Comparison of ENCODE assay signal across 8 mouse cellular contexts in the genomic region with DNA sequence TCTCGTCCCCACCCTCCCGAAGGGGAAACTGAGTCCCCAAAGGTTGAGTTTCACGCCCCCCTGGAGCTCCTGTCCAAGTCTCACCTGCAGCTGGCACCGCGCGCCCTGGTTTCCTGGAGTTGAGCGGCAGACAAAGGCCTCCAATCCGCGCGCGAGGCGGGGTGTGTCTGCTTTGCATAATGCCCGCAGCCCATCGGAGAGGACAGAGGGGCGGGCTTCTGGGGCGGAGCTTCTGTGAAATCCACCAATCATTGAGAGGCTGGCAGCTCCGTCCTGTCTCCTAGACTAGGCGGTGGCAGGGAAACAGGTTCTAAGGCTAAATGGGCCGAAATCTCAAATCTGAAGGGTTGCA. TPM values are rescaled to one million over a fixed set of nuclear protein-coding genes. Genes with fewer than 3 reads are reported as not detected.
DNase-seq lines count a peak whose midpoint lies in the region; ATAC-seq lines count a peak whose summit lies in the region.

No protein-coding gene starts in this region.

- 0 out of 2 replicates have a peak, but pooled peaks cover 2% of the 10 kb centered on the region for H3K27me3 ChIP-seq in hindbrain, embryonic 15.5 days

- H3K4me2 ChIP-seq in hindbrain, embryonic 15.5 days: peak overlapping the region; percentile 97

- peak overlapping the region; percentile 55 for H3K9ac ChIP-seq in hindbrain, embryonic 15.5 days

- peak overlapping the region; percentile 51 for H3K4me3 ChIP-seq in hindbrain, embryonic 15.5 days

- WGBS in hindbrain, embryonic 15.5 days: 0% methylated on average over 19 of the region's 19 CpGs

- DNase-seq in gastrocnemius, adult 18-20 months (ENCODE audit: low spot score): peak; percentile 94
- peak; percentile 82 for DNase-seq in left cerebral cortex, adult 11 months (ENCODE audit: low spot score)
- DNase-seq in lung, postnatal 36 days: peak; percentile 98
- peak; percentile 98 for DNase-seq in retina, embryonic 14.5 days (ENCODE audit: low spot score)
- peak; percentile 96 to 97 for DNase-seq in thymus, postnatal 36 days

- no peaks in the 10 kb centered on the region for H3K9me3 ChIP-seq in hindbrain, embryonic 15.5 days

- no peaks in the 10 kb centered on the region for H3K36me3 ChIP-seq in hindbrain, embryonic 15.5 days

- peak overlapping the region; percentile 63; the same call in 1 of the 2 replicates for H3K27ac ChIP-seq in hindbrain, embryonic 15.5 days (replicated peaks)

- H3K4me1 ChIP-seq in hindbrain, embryonic 15.5 days (replicated peaks): peaks cover 25% of the 10 kb centered on the region

- ATAC-seq in activated CD4-positive, CD25-positive, alpha-beta regulatory T cell, adult 4 months: peak; percentile 83
- peak; percentile 87 for ATAC-seq in common myeloid progenitor, adult 5-6 weeks (replicated peaks; ENCODE audit: low read depth, poor library complexity, severe bottlenecking)
- peak; percentile 91 for ATAC-seq in hindbrain, embryonic 15.5 days (ENCODE audit: low FRiP score, low read depth)

RNA-seq across cellular contexts. Expression of a gene that starts 7.4 kb away (rescaled TPM):
- polyA plus RNA-seq in activated CD4-positive, CD25-positive, alpha-beta regulatory T cell, adult 4 months (2017; shearing (Covaris generic)): 100 to 1,000 TPM in 1 of 2 experiments, 10 to 100 TPM in 1; 72.4 to 116 TPM
- 10.0 and 13.8 TPM in 2 replicates for total RNA-seq in common myeloid progenitor, adult 5-6 weeks (2017)
- 1 to 10 TPM in 1 of 2 experiments, under 1 TPM in 1; 0.82 to 1.5 TPM for total RNA-seq in gastrocnemius, adult 18-20 months (2021)
- 6.6 and 7.2 TPM in 2 replicates for polyA plus RNA-seq in hindbrain, embryonic 15.5 days (2015; fragmentation: Nextera tagmentation; extraction: Ambion mirVana)

RNA-seq across cellular contexts. Expression of a gene that starts 48.3 kb away (rescaled TPM):
- polyA plus RNA-seq in activated CD4-positive, CD25-positive, alpha-beta regulatory T cell, adult 4 months (2017; shearing (Covaris generic)): 1 to 10 TPM in 1 of 2 experiments, not detected in 1; 1.0 TPM
- not detected in 2 replicates for total RNA-seq in common myeloid progenitor, adult 5-6 weeks (2017)
- under 1 TPM in 1 of 2 experiments, not detected in 1; 0.47 TPM for total RNA-seq in gastrocnemius, adult 18-20 months (2021)
- polyA plus RNA-seq in hindbrain, embryonic 15.5 days (2015; fragmentation: Nextera tagmentation; extraction: Ambion mirVana): not detected in 2 replicates

RNA-seq across cellular contexts. Expression of a gene that starts 54.6 kb away (rescaled TPM):
- polyA plus RNA-seq in activated CD4-positive, CD25-positive, alpha-beta regulatory T cell, adult 4 months (2017; shearing (Covaris generic)): under 1 TPM in 1 of 2 experiments, not detected in 1; 0.60 TPM
- not detected in 2 replicates for total RNA-seq in common myeloid progenitor, adult 5-6 weeks (2017)
- total RNA-seq in gastrocnemius, adult 18-20 months (2021): not detected
- not detected in 2 replicates for polyA plus RNA-seq in hindbrain, embryonic 15.5 days (2015; fragmentation: Nextera tagmentation; extraction: Ambion mirVana)

Comparison
In these comparisons a context has a peak if more than half of its experiments do, and no peak if none do; other contexts are left out.
1. Peak in every context shown above with its lines: DNase-seq, ATAC-seq, H3K4me3 ChIP-seq and H3K27ac ChIP-seq.